Mouse (Mus musculus) stomach, postnatal 0 days (tissue): ENCODE measurements around the gene Erich4. TPM values are rescaled to one million over a fixed set of nuclear protein-coding genes. Genes with fewer than 3 reads are reported as not detected.
A peak's percentile ranks its signal among the peaks of the same experiment; 100 is the strongest.

Experiments
- ATAC-seq: fragments of 200-750 bp; cut with Nextera tagmentation; 2 replicates; pipeline ENCODE4 v1.8.0; 2017; ENCODE audit not compliant: low FRiP score, low TSS enrichment
- DNase-seq: peaks from one replicate; pipeline ENCODE4 v3.0.0-alpha.2; 2016; ENCODE audit warnings: low spot score
- H3K27ac ChIP-seq: fragments of 300-500 bp; sonication (generic); replicated peaks from 2 replicates; pipeline ENCODE4 v1.5.1; 2014; ENCODE audit warnings: mild to moderate bottlenecking, control low read depth
- H3K27me3 ChIP-seq: fragments of 300-500 bp; sonication (generic); 2 replicates; pipeline ENCODE4 v1.6.1; 2014; ENCODE audit warnings: low read length; ENCODE audit not compliant: control insufficient read depth, insufficient read depth
- H3K36me3 ChIP-seq: fragments of 300-500 bp; sonication (generic); 2 replicates; pipeline ENCODE4 v1.6.1; 2014; ENCODE audit warnings: low read length, mixed read lengths; ENCODE audit not compliant: control insufficient read depth, insufficient read depth
- H3K4me1 ChIP-seq: fragments of 300-500 bp; sonication (generic); replicated peaks from 2 replicates; pipeline ENCODE4 v1.6.1; 2014; ENCODE audit warnings: antibody characterized with exemption; ENCODE audit not compliant: control insufficient read depth, insufficient read depth
- H3K4me2 ChIP-seq: fragments of 300-500 bp; sonication (generic); replicated peaks from 2 replicates; pipeline ENCODE4 v1.6.1; 2014; ENCODE audit warnings: low read depth, mild to moderate bottlenecking, control low read depth, moderate library complexity
- H3K4me3 ChIP-seq: fragments of 300-500 bp; sonication (generic); 2 replicates; pipeline ENCODE4 v1.5.1; 2014; ENCODE audit warnings: low read depth, low read length, control low read depth
- H3K9ac ChIP-seq: fragments of 300-500 bp; sonication (generic); 2 replicates; pipeline ENCODE4 v1.6.1; 2014; ENCODE audit warnings: mild to moderate bottlenecking, low read length, control low read depth, mixed read lengths
- H3K9me3 ChIP-seq: fragments of 300-500 bp; sonication (generic); 2 replicates; pipeline ENCODE4 v1.6.1; 2016; ENCODE audit warnings: low read length; ENCODE audit not compliant: control insufficient read depth
- CTCF ChIP-seq: IDR thresholded peaks from 2 replicates; pipeline ENCODE4 v1.5.1; 2016; ENCODE audit warnings: antibody characterized with exemption, low read depth, mild to moderate bottlenecking, moderate library complexity
- EP300 ChIP-seq: optimal IDR thresholded peaks from 2 replicates; pipeline ENCODE3; 2016; ENCODE audit warnings: antibody characterized with exemption
- WGBS: fragments of 180-500 bp; shearing (Covaris S2); extraction: QIAGEN DNeasy Blood & Tissue Kit; methylation state at CpG from one replicate; pipeline ENCODE4 v1.1.7; 2014; 5-methylcytosine and 5-hydroxymethylcytosine counted together
- polyA plus RNA-seq: library from polyadenylated mRNA; unstranded; fragments of >200 nt; fragmentation: Nextera tagmentation; extraction: Ambion mirVana; gene quantifications from 2 replicates; pipeline ENCODE4 v1.2.1, GENCODE M21; 2015

Erich4 gene
- polyA plus RNA-seq, 1 experiment from 2014 or later: not detected

DNA sequence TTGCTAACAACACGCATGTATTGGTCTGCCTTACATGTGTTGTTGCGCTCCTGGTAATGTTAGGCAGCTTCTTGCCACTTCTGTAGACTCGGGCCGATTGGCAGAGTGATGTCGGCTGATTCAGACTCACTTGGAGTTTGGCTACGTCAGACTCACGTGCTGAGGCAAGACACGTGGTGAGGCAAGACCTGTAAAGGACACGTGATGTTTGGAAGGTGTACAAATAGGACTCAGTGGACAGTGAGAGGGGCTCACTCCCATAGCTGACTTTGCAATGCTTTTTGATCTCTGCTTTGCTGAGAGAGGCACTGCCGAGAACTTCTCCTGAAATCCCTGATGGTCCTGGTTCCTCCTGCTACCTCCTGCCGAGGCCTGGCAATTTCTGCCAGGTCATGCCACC lies 15.0 kb downstream of the Erich4 start:
- no peak overlapping the region for H3K4me2 ChIP-seq
- no peak overlapping the region for H3K4me3 ChIP-seq
- H3K9me3 ChIP-seq: no peaks in the 10 kb centered on the region
- H3K9ac ChIP-seq: no peak overlapping the region
- no peaks in the 10 kb centered on the region for H3K36me3 ChIP-seq
- H3K4me1 ChIP-seq: no peaks in the 10 kb centered on the region
- WGBS: 85% methylated on average over 11 of the region's 11 CpGs
- ATAC-seq (no peak), DNase-seq (no peak)
- H3K27me3 ChIP-seq: no peaks in the 10 kb centered on the region
- TF ChIP-seq CTCF: no peak
- TF ChIP-seq EP300: no peak
- H3K27ac ChIP-seq: no peak overlapping the region

GRCm38 (mm10) chr7:25599663-25600062 lies 16.0 kb downstream of the Erich4 start:
- H3K9me3 ChIP-seq: no peaks in the 10 kb centered on the region
- no peak overlapping the region for H3K4me2 ChIP-seq
- peak; percentile 77 for DNase-seq
- no peak overlapping the region for H3K27ac ChIP-seq
- ATAC-seq: peak; percentile 35; the same call in 1 of the 2 replicates
- no peaks in the 10 kb centered on the region for H3K27me3 ChIP-seq
- WGBS: 10% methylated on average over 10 of the region's 10 CpGs
- H3K36me3 ChIP-seq: no peaks in the 10 kb centered on the region
- no peak overlapping the region for H3K9ac ChIP-seq
- peak; percentile 90 for TF ChIP-seq CTCF
- no peak for TF ChIP-seq EP300
- H3K4me3 ChIP-seq: no peak overlapping the region
- no peaks in the 10 kb centered on the region for H3K4me1 ChIP-seq

- no peak for TF ChIP-seq EP300
- no peak for TF ChIP-seq CTCF
- H3K9ac ChIP-seq: no peak overlapping the region
- ATAC-seq (no peak), DNase-seq (no peak)
- no peaks in the 10 kb centered on the region for H3K36me3 ChIP-seq
- no peaks in the 10 kb centered on the region for H3K4me1 ChIP-seq
- no peak overlapping the region for H3K4me2 ChIP-seq
- H3K4me3 ChIP-seq: no peak overlapping the region
- H3K27ac ChIP-seq: no peak overlapping the region
- WGBS: 66% methylated on average over 3 of the region's 3 CpGs
- H3K9me3 ChIP-seq: no peaks in the 10 kb centered on the region
- H3K27me3 ChIP-seq: no peaks in the 10 kb centered on the region
These were observed 21.8 kb downstream of the Erich4 start for GRCm38 (mm10) chr7:25593859-25594258.

GRCm38 (mm10) chr7:25591226-25591625 lies 24.5 kb downstream of the Erich4 start:
- Histone ChIP-seq H3K4me2 (no peak overlapping the region), H3K4me3 (no peak overlapping the region), H3K4me1 (no peaks in the 10 kb centered on the region), H3K36me3 (no peaks in the 10 kb centered on the region), H3K9ac (no peak overlapping the region), H3K9me3 (no peaks in the 10 kb centered on the region), H3K27me3 (no peaks in the 10 kb centered on the region), H3K27ac (no peak overlapping the region)
- WGBS: 83% methylated on average over 2 of the region's 2 CpGs
- TF ChIP-seq EP300: no peak
- no peak for TF ChIP-seq CTCF
- ATAC-seq: no peak
- no peak for DNase-seq

DNA sequence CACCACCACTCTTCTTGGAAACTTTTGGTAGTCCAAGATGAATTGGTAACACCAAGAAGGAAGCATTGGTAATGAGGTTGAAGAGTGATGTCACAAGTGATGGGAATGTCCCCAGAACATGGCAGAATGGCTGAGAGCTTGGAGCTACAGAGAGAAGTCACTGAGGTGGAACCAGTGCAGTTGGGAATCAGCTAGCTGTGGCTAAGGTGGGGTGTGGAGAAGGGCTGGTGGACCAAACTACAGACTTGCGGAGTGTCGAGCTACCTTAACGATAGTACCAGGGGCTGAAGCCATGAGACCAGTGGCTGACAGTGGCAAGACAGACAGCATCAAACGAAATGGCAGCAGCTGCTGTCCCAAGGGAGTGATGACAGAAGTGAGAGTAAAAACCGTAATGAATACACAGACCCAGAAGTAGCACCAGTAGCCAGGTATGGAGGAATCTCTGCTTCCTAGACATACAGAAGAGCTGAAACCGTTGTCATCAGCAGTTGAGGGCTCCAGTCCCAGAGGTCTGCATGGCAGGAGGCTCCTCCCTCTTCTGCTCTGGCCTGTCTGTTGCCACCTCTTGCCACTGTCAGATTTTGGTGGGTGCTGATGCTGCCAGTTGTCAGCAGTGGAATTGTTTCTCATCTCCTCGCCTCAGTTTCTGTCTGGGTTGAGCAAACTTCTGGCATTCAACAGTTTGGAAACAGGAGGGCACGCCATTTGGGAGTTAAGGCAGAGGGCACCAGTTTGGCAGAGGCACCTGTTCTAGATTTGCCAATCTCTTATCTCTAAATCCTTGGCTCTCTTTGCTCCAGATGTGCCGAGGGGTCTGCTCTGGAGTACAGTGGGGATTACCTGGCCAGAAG lies 30.1 kb downstream of the Erich4 start:
- H3K4me3 ChIP-seq: no peak overlapping the region
- H3K4me2 ChIP-seq: no peak overlapping the region
- no peaks in the 10 kb centered on the region for H3K4me1 ChIP-seq
- no peaks in the 10 kb centered on the region for H3K36me3 ChIP-seq
- TF ChIP-seq EP300: no peak
- TF ChIP-seq CTCF: no peak
- no peaks in the 10 kb centered on the region for H3K9me3 ChIP-seq
- H3K27me3 ChIP-seq: no peaks in the 10 kb centered on the region
- H3K27ac ChIP-seq: no peak overlapping the region
- DNase-seq (no peak), ATAC-seq (no peak)
- no peak overlapping the region for H3K9ac ChIP-seq
- WGBS: 81% methylated on average over 9 of the region's 9 CpGs

- no peak overlapping the region for H3K4me3 ChIP-seq
- no peaks in the 10 kb centered on the region for H3K4me1 ChIP-seq
- no peaks in the 10 kb centered on the region for H3K9me3 ChIP-seq
- H3K9ac ChIP-seq: no peak overlapping the region
- H3K27ac ChIP-seq: no peak overlapping the region
- DNase-seq (no peak), ATAC-seq (no peak)
- no peaks in the 10 kb centered on the region for H3K27me3 ChIP-seq
- TF ChIP-seq EP300 (no peak), CTCF (no peak)
- H3K4me2 ChIP-seq: no peak overlapping the region
- WGBS: 87% methylated on average over 5 of the region's 5 CpGs
- no peaks in the 10 kb centered on the region for H3K36me3 ChIP-seq
These were observed 31.0 kb downstream of the Erich4 start for GRCm38 (mm10) chr7:25584651-25585050.
